Mouse (Mus musculus) lung, embryonic 14.5 days (tissue): ENCODE results near the gene Alad. TPM values are rescaled to one million over a fixed set of nuclear protein-coding genes. Genes with fewer than 3 reads are reported as not detected.
A peak's percentile ranks its signal among the peaks of the same experiment; 100 is the strongest.

Source experiments
- ATAC-seq: fragments of 200-750 bp; cut with Nextera tagmentation; 2 replicates; pipeline ENCODE4 v1.8.0; 2017; ENCODE audit warnings: mild to moderate bottlenecking, moderate TSS enrichment, moderate library complexity; ENCODE audit not compliant: insufficient read depth
- DNase-seq: peaks from one replicate; pipeline ENCODE4 v3.0.0-alpha.2; 2015
- H3K27ac ChIP-seq: fragments of 300-500 bp; sonication (generic); 2 replicates; pipeline ENCODE4 v1.5.1; 2014; ENCODE audit warnings: low read depth, mild to moderate bottlenecking, moderate library complexity
- H3K27me3 ChIP-seq: fragments of 300-500 bp; sonication (generic); 2 replicates; pipeline ENCODE4 v1.6.1; 2014; ENCODE audit warnings: low read length, control low read depth; ENCODE audit not compliant: insufficient read depth
- H3K36me3 ChIP-seq: fragments of 300-500 bp; sonication (generic); 2 replicates; pipeline ENCODE4 v1.6.1; 2014; ENCODE audit warnings: control low read depth; ENCODE audit not compliant: insufficient read depth
- H3K4me1 ChIP-seq: fragments of 300-500 bp; sonication (generic); 2 replicates; pipeline ENCODE4 v1.6.1; 2014; ENCODE audit warnings: antibody characterized with exemption, control low read depth; ENCODE audit not compliant: insufficient read depth
- H3K4me2 ChIP-seq: fragments of 300-500 bp; sonication (generic); 2 replicates; pipeline ENCODE4 v1.6.1; 2014; ENCODE audit warnings: mild to moderate bottlenecking
- H3K4me3 ChIP-seq: fragments of 300-500 bp; sonication (generic); 2 replicates; pipeline ENCODE4 v1.5.1; 2014; ENCODE audit warnings: low read depth, low read length
- H3K9ac ChIP-seq: fragments of 300-500 bp; sonication (generic); 2 replicates; pipeline ENCODE4 v1.6.1; 2014
- H3K9me3 ChIP-seq: fragments of 300-500 bp; sonication (generic); 2 replicates; pipeline ENCODE4 v1.6.1; 2016; ENCODE audit warnings: low read depth, low read length, control low read depth
- CTCF ChIP-seq: IDR thresholded peaks from 2 replicates; pipeline ENCODE4 v1.5.1; 2016; ENCODE audit warnings: antibody characterized with exemption, low read depth
- WGBS: fragments of 180-500 bp; shearing (Covaris S2); extraction: QIAGEN DNeasy Blood & Tissue Kit; methylation state at CpG from one replicate; pipeline ENCODE4 v1.1.7; 2014; 5-methylcytosine and 5-hydroxymethylcytosine counted together
- polyA plus RNA-seq: library from polyadenylated mRNA; unstranded; fragments of >200 nt; fragmentation: Nextera tagmentation; extraction: Ambion mirVana; gene quantifications from 2 replicates; pipeline ENCODE4 v1.2.1, GENCODE M21; 2014

Gene Alad
- polyA plus RNA-seq, 1 experiment from 2014 or later, result 110 TPM

- Histone ChIP-seq H3K9me3 (no peaks in the 10 kb centered on the region), H3K9ac (peak overlapping the region; percentile 74), H3K4me1 (peaks cover 6% of the 10 kb centered on the region; the same call in 1 of the 2 replicates), H3K4me3 (peak overlapping the region; percentile 71), H3K27me3 (no peaks in the 10 kb centered on the region), H3K36me3 (peaks cover 25% of the 10 kb centered on the region), H3K27ac (peak overlapping the region; percentile 90), H3K4me2 (peak overlapping the region; percentile 78)
- ATAC-seq (peak; percentile 42), DNase-seq (peak; percentile 63)
- under 1% methylated on average over 7 of the region's 7 CpGs for WGBS
- no peak for TF ChIP-seq CTCF
Measured at GRCm38 (mm10) chr4:62501534-62501933, 18.2 kb downstream of the Alad start.

- H3K27me3 ChIP-seq, result no peaks in the 10 kb centered on the region
- ATAC-seq (no peak), DNase-seq (no peak)
- no peak overlapping the region for H3K9ac ChIP-seq
- H3K36me3 ChIP-seq, result peaks cover 25% of the 10 kb centered on the region
- H3K27ac ChIP-seq, result no peak overlapping the region
- peak overlapping the region; percentile 71; the same call in 1 of the 2 replicates for H3K4me3 ChIP-seq
- 79% methylated on average over 4 of the region's 4 CpGs for WGBS
- TF ChIP-seq CTCF, result no peak
- no peaks in the 10 kb centered on the region for H3K9me3 ChIP-seq
- peaks cover 6% of the 10 kb centered on the region; the same call in 1 of the 2 replicates for H3K4me1 ChIP-seq
- peak overlapping the region; percentile 78 for H3K4me2 ChIP-seq
Measured at GRCm38 (mm10) chr4:62500799-62501198, 18.9 kb downstream of the Alad start.

GRCm38 (mm10) chr4:62496815-62497214, 22.9 kb downstream of the Alad start:
- TF ChIP-seq CTCF, result no peak
- H3K4me1 ChIP-seq, result peaks cover 3% of the 10 kb centered on the region; the same call in 1 of the 2 replicates
- 55% methylated on average over 8 of the region's 8 CpGs for WGBS
- no peak overlapping the region for H3K9ac ChIP-seq
- DNase-seq (peak; percentile 54), ATAC-seq (no peak)
- no peak overlapping the region for H3K27ac ChIP-seq
- H3K4me3 ChIP-seq, result no peak overlapping the region
- peaks cover 25% of the 10 kb centered on the region for H3K36me3 ChIP-seq
- H3K9me3 ChIP-seq, result no peaks in the 10 kb centered on the region
- no peaks in the 10 kb centered on the region for H3K27me3 ChIP-seq
- no peak overlapping the region for H3K4me2 ChIP-seq

GRCm38 (mm10) chr4:62495946-62496345, 23.8 kb downstream of the Alad start:
- DNase-seq (peak; percentile 32), ATAC-seq (peak; percentile 16; the same call in 1 of the 2 replicates)
- 66% methylated on average over 8 of the region's 8 CpGs for WGBS

GRCm38 (mm10) chr4:62494230-62494629, 25.5 kb downstream of the Alad start:
- Histone ChIP-seq H3K4me1 (no peaks in the 10 kb centered on the region), H3K4me2 (no peak overlapping the region), H3K9me3 (no peaks in the 10 kb centered on the region), H3K27ac (no peak overlapping the region), H3K9ac (no peak overlapping the region), H3K27me3 (no peaks in the 10 kb centered on the region), H3K4me3 (no peak overlapping the region), H3K36me3 (peaks cover 16% of the 10 kb centered on the region)
- DNase-seq (no peak), ATAC-seq (no peak)
- TF ChIP-seq CTCF, result no peak
- 59% methylated on average over 9 of the region's 9 CpGs for WGBS

More at GRCm38 (mm10) chr4:62495946-62496345, 23.8 kb downstream of the Alad start:
- Histone ChIP-seq H3K4me1 (peaks cover 2% of the 10 kb centered on the region; the same call in 1 of the 2 replicates), H3K4me3 (no peak overlapping the region), H3K36me3 (peaks cover 25% of the 10 kb centered on the region), H3K27ac (no peak overlapping the region), H3K4me2 (no peak overlapping the region), H3K9me3 (no peaks in the 10 kb centered on the region), H3K9ac (no peak overlapping the region), H3K27me3 (no peaks in the 10 kb centered on the region)
- no peak for TF ChIP-seq CTCF

GRCm38 (mm10) chr4:62492682-62493081, 27.0 kb downstream of the Alad start:
- no peak overlapping the region for H3K27ac ChIP-seq
- TF ChIP-seq CTCF, result no peak
- no peak overlapping the region for H3K4me3 ChIP-seq
- no peaks in the 10 kb centered on the region for H3K4me1 ChIP-seq
- DNase-seq (no peak), ATAC-seq (no peak)
- WGBS, result 77% methylated on average over 2 of the region's 2 CpGs
- H3K27me3 ChIP-seq, result no peaks in the 10 kb centered on the region
- H3K36me3 ChIP-seq, result 0 out of 2 replicates have a peak, but pooled peaks cover 4% of the 10 kb centered on the region
- H3K4me2 ChIP-seq, result no peak overlapping the region
- no peaks in the 10 kb centered on the region for H3K9me3 ChIP-seq
- H3K9ac ChIP-seq, result no peak overlapping the region

GRCm38 (mm10) chr4:62487914-62488313, 31.8 kb downstream of the Alad start:
- no peaks in the 10 kb centered on the region for H3K27me3 ChIP-seq
- DNase-seq (no peak), ATAC-seq (no peak)
- no peaks in the 10 kb centered on the region for H3K9me3 ChIP-seq
- no peaks in the 10 kb centered on the region for H3K4me1 ChIP-seq
- no peak overlapping the region for H3K4me3 ChIP-seq
- no peak for TF ChIP-seq CTCF
- 93% methylated on average over 2 of the region's 2 CpGs for WGBS
- 0 out of 2 replicates have a peak, but pooled peaks cover 3% of the 10 kb centered on the region for H3K36me3 ChIP-seq
- H3K4me2 ChIP-seq, result no peak overlapping the region
- H3K9ac ChIP-seq, result no peak overlapping the region
- no peak overlapping the region for H3K27ac ChIP-seq
